Mouse (Mus musculus) kidney, adult 8-10 months (tissue): ENCODE measurements around the gene Trip12.
A peak's percentile ranks its signal among the peaks of the same experiment; 100 is the strongest.

Experiments
- DNase-seq, 2 experiments: peaks; one replicate each; pipeline ENCODE4 v3.0.0; 2022

Gene Trip12

GRCm38 (mm10) chr1:84840018-84840664 is at the start of gene Trip12:
Gene Trip12, minus strand, starts transcription at chr1:84840516.
- DNase-seq: no peak

GRCm38 (mm10) chr1:84890005-84890393 is 49.7 kb upstream of the Trip12 start:
- DNase-seq: no peak

GRCm38 (mm10) chr1:84889330-84890004 is 49.2 kb upstream of the Trip12 start:
- no peak for DNase-seq

- DNase-seq: no peak
Measured at GRCm38 (mm10) chr1:84885921-84886320, 45.6 kb upstream of the Trip12 start.

GRCm38 (mm10) chr1:84885174-84885573 is 44.9 kb upstream of the Trip12 start:
- DNase-seq: no peak

- no peak for DNase-seq
Measured at GRCm38 (mm10) chr1:84883889-84884288, 43.6 kb upstream of the Trip12 start.

GRCm38 (mm10) chr1:84882937-84883336 is 42.6 kb upstream of the Trip12 start:
- DNase-seq: no peak

GRCm38 (mm10) chr1:84882066-84882532 is 41.8 kb upstream of the Trip12 start:
- DNase-seq: no peak

- DNase-seq: no peak
Measured at GRCm38 (mm10) chr1:84881248-84882065, 41.1 kb upstream of the Trip12 start.

GRCm38 (mm10) chr1:84879571-84880120 is 39.3 kb upstream of the Trip12 start:
- DNase-seq: peak; percentile 48 to 54

- peak; percentile 63 to 79 for DNase-seq
Measured at GRCm38 (mm10) chr1:84877590-84877989, 37.3 kb upstream of the Trip12 start.

- DNase-seq: no peak
Measured at GRCm38 (mm10) chr1:84872939-84873338, 32.6 kb upstream of the Trip12 start.

GRCm38 (mm10) chr1:84872105-84872504 is 31.8 kb upstream of the Trip12 start:
- DNase-seq: peak; percentile 81

- peak; percentile 86 to 91 for DNase-seq
Measured at GRCm38 (mm10) chr1:84871131-84871530, 30.8 kb upstream of the Trip12 start.

- no peak for DNase-seq
Measured at GRCm38 (mm10) chr1:84869498-84869897, 29.2 kb upstream of the Trip12 start.

- no peak for DNase-seq
Measured at GRCm38 (mm10) chr1:84868841-84869240, 28.5 kb upstream of the Trip12 start.

- no peak for DNase-seq
Measured at GRCm38 (mm10) chr1:84868311-84868710, 28.0 kb upstream of the Trip12 start.

- DNase-seq: no peak
Measured at GRCm38 (mm10) chr1:84866706-84867230, 26.5 kb upstream of the Trip12 start.

- peak; percentile 68 to 70 for DNase-seq
Measured at GRCm38 (mm10) chr1:84866231-84866630, 25.9 kb upstream of the Trip12 start.

GRCm38 (mm10) chr1:84864645-84865044 is 24.3 kb upstream of the Trip12 start:
- DNase-seq: no peak

GRCm38 (mm10) chr1:84861255-84861630 is 20.9 kb upstream of the Trip12 start:
- no peak for DNase-seq

- DNase-seq: no peak
Measured at GRCm38 (mm10) chr1:84860360-84861254, 20.3 kb upstream of the Trip12 start.
